Comparison of ENCODE assay signal across 13 mouse cellular contexts in genomic region chr12:84858149-84859113, GRCm38 (mm10). TPM values are rescaled to one million over a fixed set of nuclear protein-coding genes. Genes with fewer than 3 reads are reported as not detected.
DNase-seq lines count a peak whose midpoint lies in the region; ATAC-seq and TF ChIP-seq lines count a peak whose summit lies in the region.
"Had no signal": no experiment of that assay in that cellular context is flagged by ENCODE, and none has a peak within 500 bp of the region (broad histone marks: within the 10 kb centered on the region; RNA-seq: fewer than 3 reads in every experiment).

No protein-coding gene starts in this region.

- no peak overlapping the region for H3K4me3 ChIP-seq in lung, embryonic 14.5 days (ENCODE audit: low read depth, low read length)
- H3K4me3 ChIP-seq: heart, adult 2 months had no signal

- no peak overlapping the region for H3K9ac ChIP-seq in lung, embryonic 14.5 days

- no peaks in the 10 kb centered on the region for H3K36me3 ChIP-seq in lung, embryonic 14.5 days (ENCODE audit: insufficient read depth)

- peak overlapping the region; percentile 39 for H3K4me2 ChIP-seq in lung, embryonic 14.5 days

- H3K27me3 ChIP-seq in lung, embryonic 14.5 days (ENCODE audit: insufficient read depth, low read length) = no peaks in the 10 kb centered on the region

- peaks cover 6% of the 10 kb centered on the region; the same call in 1 of the 2 replicates for H3K4me1 ChIP-seq in lung, embryonic 14.5 days (ENCODE audit: insufficient read depth)

- intact Hi-C loops in gastrocnemius, postnatal 14 days (cut with DNase I; ENCODE audit: low total_unique reads) = no loop called here

- DNase-seq in lung, embryonic 14.5 days = peak; percentile 73
- DNase-seq in lung, adult 18-20 months = no peak
- peak; percentile 51 for DNase-seq in R1 (ENCODE audit: low read depth, low spot score)
- peak; percentile 47 for DNase-seq in embryo, embryonic 11 days
- DNase-seq in lung, postnatal 4 days = peak; percentile 30 to 59
- no peak for DNase-seq in cerebellum, adult 11-12 months
- DNase-seq in gastrocnemius, postnatal 14 days = no peak
- DNase-seq: cerebellum, adult 8-10 months; heart, adult 2 months; kidney, adult 8-10 months; layer of hippocampus, postnatal 36 days had no signal

- no peak for TF ChIP-seq CTCF in lung, embryonic 14.5 days (IDR thresholded peaks at IDR 0.05; ENCODE audit: low read depth)

- no peaks in the 10 kb centered on the region for H3K9me3 ChIP-seq in lung, embryonic 14.5 days (ENCODE audit: low read depth, low read length)

- H3K27ac ChIP-seq in lung, embryonic 14.5 days (ENCODE audit: low read depth) = peak overlapping the region; percentile 5; the same call in 1 of the 2 replicates
- H3K27ac ChIP-seq: heart, adult 2 months had no signal

- ATAC-seq in lung, embryonic 14.5 days (ENCODE audit: insufficient read depth) = peak; percentile 77
- ATAC-seq: activated CD4-positive, CD25-positive, alpha-beta regulatory T cell, adult 4 months; midbrain, embryonic 16.5 days had no signal

- 23% methylated on average over 17 of the region's 17 CpGs for WGBS in lung, embryonic 14.5 days

RNA-seq across cellular contexts. Expression of gene Ltbp2, which starts 17.9 kb away (rescaled TPM):
- polyA plus RNA-seq in lung, embryonic 14.5 days (2014; fragmentation: Nextera tagmentation; extraction: Ambion mirVana) = 6.8 and 6.9 TPM in 2 replicates
- total RNA-seq in gastrocnemius, postnatal 14 days (2021) = 1 to 10 TPM; 1.7 to 1.8 TPM
- polyA plus RNA-seq: activated CD4-positive, CD25-positive, alpha-beta regulatory T cell, adult 4 months had no signal

Comparison
In these comparisons a context has a peak if more than half of its experiments do, and no peak if none do; other contexts are left out.
1. DNase-seq: peak in lung, embryonic 14.5 days (single experiment), R1 (single experiment), embryo, embryonic 11 days (single experiment) and lung, postnatal 4 days (2 of 2); none in lung, adult 18-20 months (0 of 2), cerebellum, adult 11-12 months (single experiment) and gastrocnemius, postnatal 14 days (single experiment).